12 mouse cellular contexts compared by ENCODE assay signal in the genomic region with DNA sequence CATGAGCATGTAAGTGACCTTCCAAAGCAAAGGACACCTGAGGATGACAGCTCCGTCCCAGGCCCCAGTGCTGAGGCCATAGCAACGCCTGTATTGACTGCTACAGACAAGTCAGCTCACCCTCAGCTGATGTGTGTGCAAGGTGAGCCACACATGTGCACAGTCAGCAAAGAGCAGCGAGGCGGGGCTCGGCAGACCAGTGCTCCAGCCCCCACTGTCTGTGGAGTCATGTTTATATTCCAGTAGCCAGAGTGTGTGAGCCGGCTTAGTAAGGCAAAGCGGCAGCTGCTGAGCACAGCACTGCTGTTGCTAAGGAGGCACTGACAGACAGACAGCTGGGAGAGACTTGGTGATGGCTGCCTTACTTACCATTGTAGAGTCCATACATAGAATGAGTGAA. TPM values are rescaled to one million over a fixed set of nuclear protein-coding genes. Genes with fewer than 3 reads are reported as not detected.
DNase-seq lines count a peak whose midpoint lies in the region; ATAC-seq and TF ChIP-seq lines count a peak whose summit lies in the region.
"Had no signal": no experiment of that assay in that cellular context is flagged by ENCODE, and none has a peak within 500 bp of the region (broad histone marks: within the 10 kb centered on the region; RNA-seq: fewer than 3 reads in every experiment).

No protein-coding gene starts in this region.

- H3K9ac ChIP-seq in hindbrain, embryonic 12.5 days: 0 out of 2 replicates have a peak overlapping the region, but pooled peaks have one; percentile 8
- H3K9ac ChIP-seq in midbrain, postnatal 0 days (replicated peaks; ENCODE audit: low read length, poor library complexity, severe bottlenecking): no peak overlapping the region; the same call in 1 of the 2 replicates
- H3K9ac ChIP-seq: embryonic facial prominence, embryonic 13.5 days had no signal

- TF ChIP-seq POLR2A in kidney, adult 2 months (IDR thresholded peaks at IDR 0.05; ENCODE audit: low read depth, low read length): no peak

- no peaks in the 10 kb centered on the region for H3K36me3 ChIP-seq in kidney, adult 2 months (ENCODE audit: control insufficient read depth, insufficient read depth, low read length)
- H3K36me3 ChIP-seq in hindbrain, embryonic 12.5 days: no peaks in the 10 kb centered on the region
- H3K36me3 ChIP-seq in midbrain, postnatal 0 days (ENCODE audit: insufficient read depth, low read length): no peaks in the 10 kb centered on the region
- H3K36me3 ChIP-seq: embryonic facial prominence, embryonic 13.5 days had no signal

- H3K4me3 ChIP-seq in kidney, adult 2 months (ENCODE audit: insufficient read depth, low read depth, low read length): no peak overlapping the region
- H3K4me3 ChIP-seq in hindbrain, embryonic 12.5 days: no peak overlapping the region
- no peak overlapping the region for H3K4me3 ChIP-seq in midbrain, postnatal 0 days (ENCODE audit: low read depth, low read length)
- H3K4me3 ChIP-seq: embryonic facial prominence, embryonic 13.5 days had no signal

- intact Hi-C loops in heart, postnatal 36 days (cut with DNase I): no loop called here

- H3K27ac ChIP-seq in kidney, adult 2 months (ENCODE audit: insufficient read depth, low read depth, low read length): no peak overlapping the region
- peak overlapping the region; percentile 19; the same call in 1 of the 2 replicates for H3K27ac ChIP-seq in hindbrain, embryonic 12.5 days
- no peak overlapping the region for H3K27ac ChIP-seq in midbrain, postnatal 0 days (ENCODE audit: low read depth, low read length)
- H3K27ac ChIP-seq: embryonic facial prominence, embryonic 13.5 days had no signal

- DNase-seq in kidney, adult 2 months: peak; percentile 25
- DNase-seq in kidney, adult 9 months: no peak
- DNase-seq in embryo, embryonic 10.5 days (ENCODE audit: low spot score): peak; percentile 50
- DNase-seq in midbrain, postnatal 0 days (ENCODE audit: low spot score): peak; percentile 17
- DNase-seq in layer of hippocampus, adult 18-20 months (ENCODE audit: low spot score in 2 of 2): no peak
- no peak for DNase-seq in left cerebral cortex, adult 11 months (ENCODE audit: low spot score)
- no peak for DNase-seq in heart, postnatal 36 days
- DNase-seq: adrenal gland, postnatal 36 days; heart, postnatal 14 days; left cerebral cortex, postnatal 4 days had no signal

- H3K4me2 ChIP-seq in hindbrain, embryonic 12.5 days (replicated peaks): no peak overlapping the region
- H3K4me2 ChIP-seq in midbrain, postnatal 0 days (ENCODE audit: low read depth, low read length, poor library complexity, severe bottlenecking): no peak overlapping the region
- H3K4me2 ChIP-seq: embryonic facial prominence, embryonic 13.5 days had no signal

- no peak for TF ChIP-seq CTCF in kidney, adult 2 months (conservative IDR thresholded peaks at IDR 0.05; ENCODE audit: insufficient read depth, insufficient read length, low read depth, low read length)
- no peak for TF ChIP-seq CTCF in midbrain, postnatal 0 days (IDR thresholded peaks at IDR 0.05)

- H3K27me3 ChIP-seq in kidney, adult 2 months (replicated peaks; ENCODE audit: control insufficient read depth, insufficient read depth, low read length): no peaks in the 10 kb centered on the region
- H3K27me3 ChIP-seq in hindbrain, embryonic 12.5 days: no peaks in the 10 kb centered on the region
- no peaks in the 10 kb centered on the region for H3K27me3 ChIP-seq in midbrain, postnatal 0 days (ENCODE audit: insufficient read depth, low read length)
- H3K27me3 ChIP-seq: embryonic facial prominence, embryonic 13.5 days had no signal

- WGBS in kidney, adult 2 months: 53% methylated on average over 7 of the region's 7 CpGs
- WGBS in hindbrain, embryonic 12.5 days: 41% methylated on average over 7 of the region's 7 CpGs
- WGBS in midbrain, postnatal 0 days: 36% methylated on average over 7 of the region's 7 CpGs

- peaks cover 11% of the 10 kb centered on the region for H3K4me1 ChIP-seq in kidney, adult 2 months (ENCODE audit: control insufficient read depth, insufficient read depth, low read length)
- H3K4me1 ChIP-seq in hindbrain, embryonic 12.5 days: peaks cover 55% of the 10 kb centered on the region
- H3K4me1 ChIP-seq in midbrain, postnatal 0 days (ENCODE audit: insufficient read depth, low read length): peaks cover 9% of the 10 kb centered on the region

- ATAC-seq in hindbrain, embryonic 12.5 days (ENCODE audit: low FRiP score): peak; percentile 57; the same call in 1 of the 2 replicates
- ATAC-seq in midbrain, postnatal 0 days (ENCODE audit: low FRiP score): no peak

- H3K9me3 ChIP-seq in hindbrain, embryonic 12.5 days (replicated peaks): no peaks in the 10 kb centered on the region
- H3K9me3 ChIP-seq in midbrain, postnatal 0 days (ENCODE audit: low read length): no peaks in the 10 kb centered on the region
- H3K9me3 ChIP-seq: embryonic facial prominence, embryonic 13.5 days had no signal

RNA-seq across cellular contexts. Expression of a gene that starts 59.3 kb away (rescaled TPM):
- polyA plus RNA-seq in kidney, adult 2 months (2012; rRNA removed): 10.7 and 11.3 TPM in 2 replicates
- polyA plus RNA-seq in hindbrain, embryonic 12.5 days (2016; fragmentation: Nextera tagmentation; extraction: Ambion mirVana): 18.1 and 18.7 TPM in 2 replicates
- 29.5 and 30.7 TPM in 2 replicates for total RNA-seq in midbrain, postnatal 0 days (2014; rRNA removed)
- polyA plus RNA-seq in midbrain, postnatal 0 days (2015; fragmentation: Nextera tagmentation; extraction: Ambion mirVana): 8.5 and 10.5 TPM in 2 replicates
- total RNA-seq in layer of hippocampus, adult 18-20 months (2021): 100 to 1,000 TPM; 113 TPM
- 10 to 100 TPM; 29.7 to 32.2 TPM for total RNA-seq in heart, postnatal 36 days (2021)

Comparison
In these comparisons a context has a peak if more than half of its experiments do, and no peak if none do; other contexts are left out.
1. DNase-seq: peak in kidney, adult 2 months (single experiment), embryo, embryonic 10.5 days (single experiment) and midbrain, postnatal 0 days (single experiment); none in kidney, adult 9 months (single experiment), layer of hippocampus, adult 18-20 months (0 of 2), left cerebral cortex, adult 11 months (single experiment) and heart, postnatal 36 days (0 of 2).